In genomic region chr11:35925592-35925991, GRCm38 (mm10) we compare ENCODE assay signal across 11 mouse cellular contexts. TPM values are rescaled to one million over a fixed set of nuclear protein-coding genes. Genes with fewer than 3 reads are reported as not detected.
DNase-seq lines count a peak whose midpoint lies in the region; ATAC-seq and TF ChIP-seq lines count a peak whose summit lies in the region.
"Had no signal": no experiment of that assay in that cellular context is flagged by ENCODE, and none has a peak within 500 bp of the region (broad histone marks: within the 10 kb centered on the region; RNA-seq: fewer than 3 reads in every experiment).

No protein-coding gene starts in this region.

- no peak overlapping the region for H3K4me3 ChIP-seq in embryonic facial prominence, embryonic 14.5 days (ENCODE audit: low read depth, low read length)
- H3K4me3 ChIP-seq in kidney, embryonic 15.5 days (replicated peaks) = no peak overlapping the region
- no peak overlapping the region for H3K4me3 ChIP-seq in neural tube, embryonic 15.5 days (replicated peaks)
- no peak overlapping the region for H3K4me3 ChIP-seq in hindbrain, postnatal 0 days (ENCODE audit: low read length)
- H3K4me3 ChIP-seq: heart, embryonic 13.5 days had no signal

- peak; percentile 76 for ATAC-seq in embryonic facial prominence, embryonic 14.5 days (ENCODE audit: low read depth)
- peak; percentile 63 for ATAC-seq in kidney, embryonic 15.5 days (replicated peaks; ENCODE audit: low FRiP score)
- ATAC-seq in neural tube, embryonic 15.5 days (ENCODE audit: low FRiP score) = no peak
- no peak for ATAC-seq in hindbrain, postnatal 0 days
- ATAC-seq: liver, postnatal 0 days had no signal

- H3K27me3 ChIP-seq in embryonic facial prominence, embryonic 14.5 days (replicated peaks; ENCODE audit: control insufficient read depth, insufficient read depth, low read length) = no peaks in the 10 kb centered on the region
- no peaks in the 10 kb centered on the region for H3K27me3 ChIP-seq in kidney, embryonic 15.5 days
- H3K27me3 ChIP-seq in neural tube, embryonic 15.5 days (replicated peaks) = no peaks in the 10 kb centered on the region
- H3K27me3 ChIP-seq in hindbrain, postnatal 0 days (ENCODE audit: insufficient read depth, low read length) = no peaks in the 10 kb centered on the region

- WGBS in embryonic facial prominence, embryonic 14.5 days = 73% methylated on average over 7 of the region's 7 CpGs
- WGBS in kidney, embryonic 15.5 days = 74% methylated on average over 7 of the region's 7 CpGs
- WGBS in neural tube, embryonic 15.5 days = 85% methylated on average over 7 of the region's 7 CpGs
- WGBS in hindbrain, postnatal 0 days = 85% methylated on average over 7 of the region's 7 CpGs

- H3K4me2 ChIP-seq in embryonic facial prominence, embryonic 14.5 days (ENCODE audit: low read depth, low read length) = no peak overlapping the region
- H3K4me2 ChIP-seq in kidney, embryonic 15.5 days = no peak overlapping the region
- no peak overlapping the region for H3K4me2 ChIP-seq in neural tube, embryonic 15.5 days
- no peak overlapping the region for H3K4me2 ChIP-seq in hindbrain, postnatal 0 days (ENCODE audit: low read depth, low read length)
- H3K4me2 ChIP-seq: heart, embryonic 13.5 days had no signal

- 0 out of 2 replicates have a peak overlapping the region, but pooled peaks have one; percentile 31 for H3K27ac ChIP-seq in embryonic facial prominence, embryonic 14.5 days (replicated peaks; ENCODE audit: low read depth, low read length)
- H3K27ac ChIP-seq in kidney, embryonic 15.5 days = peak overlapping the region; percentile 80
- H3K27ac ChIP-seq in neural tube, embryonic 15.5 days (replicated peaks) = no peak overlapping the region
- H3K27ac ChIP-seq in hindbrain, postnatal 0 days = no peak overlapping the region
- H3K27ac ChIP-seq: heart, embryonic 13.5 days had no signal

- DNase-seq in embryo, embryonic 9.5 days (ENCODE audit: extremely low spot score) = peak; percentile 24
- no peak for DNase-seq in embryo, embryonic 10.5 days (ENCODE audit: low spot score)
- peak; percentile 82 for DNase-seq in embryonic facial prominence, embryonic 14.5 days (ENCODE audit: low spot score)
- peak; percentile 65 for DNase-seq in lung, postnatal 14 days
- DNase-seq in hindbrain, postnatal 0 days (ENCODE audit: low spot score) = no peak
- no peak for DNase-seq in adrenal gland, postnatal 10 days
- DNase-seq: liver, postnatal 0 days; thymus, postnatal 36 days had no signal

- no peak for TF ChIP-seq CTCF in hindbrain, postnatal 0 days (IDR thresholded peaks at IDR 0.05; ENCODE audit: low read depth)

- peaks cover 8% of the 10 kb centered on the region; the same call in 1 of the 2 replicates for H3K9me3 ChIP-seq in embryonic facial prominence, embryonic 14.5 days (ENCODE audit: control insufficient read depth, low read length)
- no peaks in the 10 kb centered on the region for H3K9me3 ChIP-seq in kidney, embryonic 15.5 days (replicated peaks)
- no peaks in the 10 kb centered on the region for H3K9me3 ChIP-seq in neural tube, embryonic 15.5 days (replicated peaks)
- H3K9me3 ChIP-seq in hindbrain, postnatal 0 days (ENCODE audit: low read length) = 0 out of 2 replicates have a peak, but pooled peaks cover 4% of the 10 kb centered on the region
- H3K9me3 ChIP-seq: heart, embryonic 13.5 days had no signal

- H3K9ac ChIP-seq in embryonic facial prominence, embryonic 14.5 days (ENCODE audit: low read depth, low read length) = no peak overlapping the region
- H3K9ac ChIP-seq in kidney, embryonic 15.5 days = no peak overlapping the region
- H3K9ac ChIP-seq in neural tube, embryonic 15.5 days (replicated peaks) = no peak overlapping the region
- H3K9ac ChIP-seq in hindbrain, postnatal 0 days (replicated peaks; ENCODE audit: low read length) = no peak overlapping the region
- H3K9ac ChIP-seq: heart, embryonic 13.5 days; liver, postnatal 0 days had no signal

- H3K4me1 ChIP-seq in embryonic facial prominence, embryonic 14.5 days (ENCODE audit: control insufficient read depth, insufficient read depth, low read length) = no peaks in the 10 kb centered on the region
- H3K4me1 ChIP-seq in kidney, embryonic 15.5 days = peaks cover 59% of the 10 kb centered on the region
- peaks cover 18% of the 10 kb centered on the region for H3K4me1 ChIP-seq in neural tube, embryonic 15.5 days
- H3K4me1 ChIP-seq in hindbrain, postnatal 0 days (ENCODE audit: insufficient read depth, low read length) = peaks cover 8% of the 10 kb centered on the region; the same call in 1 of the 2 replicates

- H3K36me3 ChIP-seq in embryonic facial prominence, embryonic 14.5 days (ENCODE audit: control insufficient read depth, insufficient read depth, low read length) = no peaks in the 10 kb centered on the region
- no peaks in the 10 kb centered on the region for H3K36me3 ChIP-seq in kidney, embryonic 15.5 days
- H3K36me3 ChIP-seq in neural tube, embryonic 15.5 days = no peaks in the 10 kb centered on the region
- H3K36me3 ChIP-seq in hindbrain, postnatal 0 days (ENCODE audit: insufficient read depth, low read length) = no peaks in the 10 kb centered on the region
- H3K36me3 ChIP-seq: heart, embryonic 13.5 days had no signal

RNA-seq across cellular contexts. Expression of gene Wwc1, which starts 54.7 kb away (rescaled TPM):
- polyA plus RNA-seq in embryonic facial prominence, embryonic 14.5 days (2014; fragmentation: Nextera tagmentation; extraction: Ambion mirVana) = 4.1 and 4.3 TPM in 2 replicates
- 6.9 and 7.1 TPM in 2 replicates for polyA plus RNA-seq in kidney, embryonic 15.5 days (2015; fragmentation: Nextera tagmentation; extraction: Ambion mirVana)
- 4.6 and 7.0 TPM in 2 replicates for polyA plus RNA-seq in neural tube, embryonic 15.5 days (2015; fragmentation: Nextera tagmentation; extraction: Ambion mirVana)
- total RNA-seq in hindbrain, postnatal 0 days (2014; rRNA removed) = 17.8 and 20.4 TPM in 2 replicates
- 8.6 and 9.0 TPM in 2 replicates for polyA plus RNA-seq in hindbrain, postnatal 0 days (2015; fragmentation: Nextera tagmentation; extraction: Ambion mirVana)
- 10 to 100 TPM; 34.1 to 35.0 TPM for total RNA-seq in adrenal gland, postnatal 10 days (2021)

Comparison
In these comparisons a context has a peak if more than half of its experiments do, and no peak if none do; other contexts are left out.
1. DNase-seq: peak in embryo, embryonic 9.5 days (single experiment), embryonic facial prominence, embryonic 14.5 days (single experiment) and lung, postnatal 14 days (single experiment); none in embryo, embryonic 10.5 days (single experiment), hindbrain, postnatal 0 days (single experiment) and adrenal gland, postnatal 10 days (single experiment).
2. ATAC-seq: peak in embryonic facial prominence, embryonic 14.5 days (single experiment) and kidney, embryonic 15.5 days (single experiment); none in neural tube, embryonic 15.5 days (single experiment) and hindbrain, postnatal 0 days (single experiment).
3. H3K27ac ChIP-seq: peak in embryonic facial prominence, embryonic 14.5 days (single experiment) and kidney, embryonic 15.5 days (single experiment); none in neural tube, embryonic 15.5 days (single experiment) and hindbrain, postnatal 0 days (single experiment).